Mouse (Mus musculus) thymus, postnatal 4 days (tissue): Measurements from ENCODE around the gene Tmem151a.

Experiments
- DNase-seq: peaks from one replicate; pipeline ENCODE4 v3.0.0; 2021

The Tmem151a gene

GRCm38 (mm10) chr19:5040862-5041523, 44.3 kb downstream of the Tmem151a start, which contains the start of gene Brms1:
TSS of gene Brms1 (plus strand) at chr19:5041354.
- peak; percentile 89 for DNase-seq

- DNase-seq = peak; percentile 37
Observed at GRCm38 (mm10) chr19:5039301-5040114, 45.8 kb downstream of the Tmem151a start.

GRCm38 (mm10) chr19:5038709-5039156, 46.6 kb downstream of the Tmem151a start, which contains the start of the genes B4gat1 and AC124502.3:
TSS of gene B4gat1 (plus strand) at chr19:5038826.
TSS of gene AC124502.3 (plus strand) at chr19:5038891.
- DNase-seq = peak; percentile 91

- DNase-seq = peak; percentile 69
Observed at GRCm38 (mm10) chr19:5037678-5038571, 47.4 kb downstream of the Tmem151a start.

- DNase-seq = no peak
Observed at GRCm38 (mm10) chr19:5036577-5036976, 48.8 kb downstream of the Tmem151a start.

GRCm38 (mm10) chr19:5032686-5033085, 52.6 kb downstream of the Tmem151a start:
- no peak for DNase-seq

GRCm38 (mm10) chr19:5026111-5026510, 59.2 kb downstream of the Tmem151a start:
- DNase-seq = no peak

GRCm38 (mm10) chr19:5023621-5024479, 61.5 kb downstream of the Tmem151a start, which contains the start of gene Slc29a2:
TSS of gene Slc29a2 (plus strand) at chr19:5023860.
- DNase-seq = peak; percentile 88

GRCm38 (mm10) chr19:5021416-5021815, 63.9 kb downstream of the Tmem151a start:
- no peak for DNase-seq
